Mouse (Mus musculus): ENCODE data around the gene Bst1. TPM values are rescaled to one million over a fixed set of nuclear protein-coding genes. Genes with fewer than 3 reads are reported as not detected.

Gene Bst1
- total RNA-seq, 2 experiments from 2014 or later: 0.25 TPM; not detected in 1

- DNase-seq (ENCODE audit: low spot score in 2 of 2): no peak
Observed at GRCm38 (mm10) chr5:43810427-43811062, 8.1 kb upstream of the Bst1 start.

GRCm38 (mm10) chr5:43814536-43814935, 4.1 kb upstream of the Bst1 start:
- DNase-seq (ENCODE audit: low spot score in 2 of 2): peak in 1 of 2 experiments; percentile 21

- no peak for DNase-seq (ENCODE audit: low spot score in 2 of 2)
Observed at GRCm38 (mm10) chr5:43815769-43816168, 2.9 kb upstream of the Bst1 start.

- DNase-seq (ENCODE audit: low spot score in 2 of 2): no peak
Observed at GRCm38 (mm10) chr5:43820785-43821184, 2.1 kb downstream of the Bst1 start.

GRCm38 (mm10) chr5:43821538-43821937, 2.9 kb downstream of the Bst1 start, which contains the start of gene Fbxl5:
TSS of gene Fbxl5 (minus strand) at chr5:43821638.
- DNase-seq (ENCODE audit: low spot score in 2 of 2): no peak

GRCm38 (mm10) chr5:43822199-43822598, 3.5 kb downstream of the Bst1 start:
- no peak for DNase-seq (ENCODE audit: low spot score in 2 of 2)

- DNase-seq (ENCODE audit: low spot score in 2 of 2): no peak
Observed at GRCm38 (mm10) chr5:43822824-43823223, 4.1 kb downstream of the Bst1 start.

GRCm38 (mm10) chr5:43824580-43824979, 5.9 kb downstream of the Bst1 start:
- no peak for DNase-seq (ENCODE audit: low spot score in 2 of 2)

GRCm38 (mm10) chr5:43826883-43827282, 8.2 kb downstream of the Bst1 start:
- DNase-seq (ENCODE audit: low spot score in 2 of 2): no peak

- DNase-seq (ENCODE audit: low spot score in 2 of 2): no peak
Observed at GRCm38 (mm10) chr5:43827366-43827765, 8.7 kb downstream of the Bst1 start.

GRCm38 (mm10) chr5:43836590-43836989, 17.9 kb downstream of the Bst1 start:
- no peak for DNase-seq (ENCODE audit: low spot score in 2 of 2)

GRCm38 (mm10) chr5:43837372-43837771, 18.7 kb downstream of the Bst1 start:
- DNase-seq (ENCODE audit: low spot score in 2 of 2): peak in 1 of 2 experiments; percentile 62

GRCm38 (mm10) chr5:43841144-43842010, 22.7 kb downstream of the Bst1 start:
- peak; percentile 30 to 36 for DNase-seq (ENCODE audit: low spot score in 2 of 2)

GRCm38 (mm10) chr5:43842011-43842285, 23.3 kb downstream of the Bst1 start:
- DNase-seq (ENCODE audit: low spot score in 2 of 2): peak in 1 of 2 experiments; percentile 27

- DNase-seq (ENCODE audit: low spot score in 2 of 2): no peak
Observed at GRCm38 (mm10) chr5:43842576-43843155, 24.0 kb downstream of the Bst1 start.

GRCm38 (mm10) chr5:43845083-43845482, 26.4 kb downstream of the Bst1 start:
- DNase-seq (ENCODE audit: low spot score in 2 of 2): peak in 1 of 2 experiments; percentile 15

- no peak for DNase-seq (ENCODE audit: low spot score in 2 of 2)
Observed at GRCm38 (mm10) chr5:43845646-43846045, 27.0 kb downstream of the Bst1 start.

- DNase-seq (ENCODE audit: low spot score in 2 of 2): no peak
Observed at GRCm38 (mm10) chr5:43846227-43846626, 27.5 kb downstream of the Bst1 start.

GRCm38 (mm10) chr5:43847555-43847954, 28.9 kb downstream of the Bst1 start:
- no peak for DNase-seq (ENCODE audit: low spot score in 2 of 2)

GRCm38 (mm10) chr5:43848275-43848674, 29.6 kb downstream of the Bst1 start:
- DNase-seq (ENCODE audit: low spot score in 2 of 2): no peak

- no peak for DNase-seq (ENCODE audit: low spot score in 2 of 2)
Observed at GRCm38 (mm10) chr5:43853096-43853867, 34.6 kb downstream of the Bst1 start.

Data from layer of hippocampus, adult 18-20 months (tissue).